Mouse (Mus musculus) right cerebral cortex, postnatal 14 days (tissue): ENCODE measurements around the gene Aloxe3.
"Not testable (repeated sequence)": the region's sequence is repeated elsewhere in the genome, so short reads cannot be mapped to it uniquely, and the experiment has no call there.

Source experiments
- DNase-seq: peaks from one replicate; pipeline ENCODE4 v3.0.0; 2022

Gene Aloxe3

GRCm38 (mm10) chr11:69125852-69125918 lies at the start of gene Aloxe3:
Gene Aloxe3 (plus strand): TSS chr11:69125896.
- DNase-seq, result no peak

GRCm38 (mm10) chr11:69076572-69076971 lies 49.1 kb upstream of the Aloxe3 start:
- no peak for DNase-seq

- no peak for DNase-seq
Measured at GRCm38 (mm10) chr11:69077316-69077715, 48.4 kb upstream of the Aloxe3 start.

GRCm38 (mm10) chr11:69078041-69078440 lies 47.7 kb upstream of the Aloxe3 start:
- no peak for DNase-seq

GRCm38 (mm10) chr11:69078805-69079438 lies 46.8 kb upstream of the Aloxe3 start:
- DNase-seq, result no peak

- DNase-seq, result no peak
Measured at GRCm38 (mm10) chr11:69080102-69080854, 45.4 kb upstream of the Aloxe3 start.

GRCm38 (mm10) chr11:69080855-69081222 lies 44.9 kb upstream of the Aloxe3 start:
- DNase-seq, result no peak

- DNase-seq, result no peak
Measured at GRCm38 (mm10) chr11:69081613-69082012, 44.1 kb upstream of the Aloxe3 start.

- no peak for DNase-seq
Measured at GRCm38 (mm10) chr11:69085608-69086007, 40.1 kb upstream of the Aloxe3 start.

GRCm38 (mm10) chr11:69086390-69086789 lies 39.3 kb upstream of the Aloxe3 start:
- peak; percentile 25 for DNase-seq

- DNase-seq, result peak; percentile 41
Measured at GRCm38 (mm10) chr11:69087082-69087481, 38.6 kb upstream of the Aloxe3 start.

GRCm38 (mm10) chr11:69087597-69087996 lies 38.1 kb upstream of the Aloxe3 start:
- peak; percentile 3 for DNase-seq

GRCm38 (mm10) chr11:69088103-69088855 lies 37.4 kb upstream of the Aloxe3 start, which contains the start of gene Vamp2:
Gene Vamp2 (plus strand): TSS chr11:69088490.
- DNase-seq, result peak; percentile 97

GRCm38 (mm10) chr11:69088856-69089615 lies 36.7 kb upstream of the Aloxe3 start:
- peak; percentile 18 for DNase-seq

GRCm38 (mm10) chr11:69089616-69090290 lies 35.9 kb upstream of the Aloxe3 start:
- no peak for DNase-seq

GRCm38 (mm10) chr11:69090367-69090766 lies 35.3 kb upstream of the Aloxe3 start:
- peak; percentile 14 for DNase-seq

GRCm38 (mm10) chr11:69091566-69092385 lies 33.9 kb upstream of the Aloxe3 start:
- no peak for DNase-seq

- DNase-seq, result peak; percentile 81
Measured at GRCm38 (mm10) chr11:69092386-69092751, 33.3 kb upstream of the Aloxe3 start.

- DNase-seq, result no peak
Measured at GRCm38 (mm10) chr11:69092871-69093270, 32.8 kb upstream of the Aloxe3 start.

- not testable (repeated sequence) for DNase-seq
Measured at GRCm38 (mm10) chr11:69093856-69094255, 31.8 kb upstream of the Aloxe3 start.

GRCm38 (mm10) chr11:69094697-69095429 lies 30.8 kb upstream of the Aloxe3 start, which contains the start of gene Per1:
Gene Per1 (plus strand): TSS chr11:69095217.
- peak; percentile 98 for DNase-seq
